Mouse (Mus musculus): ENCODE results near the gene Mlip. TPM values are rescaled to one million over a fixed set of nuclear protein-coding genes. Genes with fewer than 3 reads are reported as not detected.

The Mlip gene
- polyA plus RNA-seq, 1 experiment, result 0.43 TPM

DNA sequence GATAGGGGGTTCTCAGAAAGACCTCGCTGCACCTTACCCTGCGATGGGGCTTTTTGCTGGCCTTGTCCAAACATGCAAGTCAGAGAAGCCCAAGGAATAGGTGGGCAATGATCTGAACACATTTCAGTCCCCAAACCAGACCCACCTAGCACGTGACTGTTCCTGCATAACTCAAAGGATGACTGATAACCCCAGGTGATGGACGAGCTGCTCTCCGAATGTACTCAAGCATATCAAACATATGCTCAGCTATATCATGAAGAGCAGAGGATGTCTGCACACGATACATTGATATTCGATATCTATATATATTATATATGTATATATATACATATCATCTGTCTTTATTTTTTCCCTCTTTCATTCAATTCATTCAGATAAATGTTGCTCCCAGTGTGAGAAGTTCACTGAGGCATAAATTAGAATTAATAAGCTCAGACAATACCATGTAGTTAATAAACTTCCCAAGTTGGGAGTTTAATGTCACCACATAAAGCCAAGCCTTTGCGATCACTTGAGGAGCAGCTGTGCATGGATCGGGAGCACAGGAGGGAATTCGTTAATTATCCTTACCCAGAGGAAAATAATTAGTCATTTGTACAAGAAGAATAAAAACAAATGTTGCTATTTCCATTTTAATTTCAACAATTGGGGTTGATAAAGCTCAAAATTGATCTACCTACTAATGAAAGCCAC, 6.7 kb upstream of the Mlip start:
- WGBS, result 89% methylated on average over 10 of the region's 10 CpGs
- DNase-seq (ENCODE audit: low read depth, low spot score), result no peak

DNA sequence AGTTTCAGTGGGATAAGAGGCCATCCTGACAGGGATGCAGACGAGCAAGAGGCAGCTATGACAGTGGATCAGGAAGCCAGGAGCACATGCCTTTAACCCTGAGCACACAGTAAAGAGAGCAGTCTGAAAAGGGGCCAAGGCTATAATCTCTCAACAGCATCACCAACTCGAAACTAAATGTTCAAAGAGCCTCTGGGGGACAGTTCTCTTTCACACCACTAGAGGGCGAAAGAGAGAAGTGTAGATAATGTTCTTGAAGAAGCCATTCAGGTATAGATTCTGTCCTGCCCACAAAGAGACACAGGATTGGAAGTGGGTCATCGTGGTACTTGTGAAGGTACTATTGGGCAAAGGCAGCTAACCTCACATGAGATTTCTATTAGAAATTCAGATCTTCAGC, 1.2 kb upstream of the Mlip start:
- 84% methylated on average over 4 of the region's 4 CpGs for WGBS
- no peak for DNase-seq (ENCODE audit: low read depth, low spot score)

DNA sequence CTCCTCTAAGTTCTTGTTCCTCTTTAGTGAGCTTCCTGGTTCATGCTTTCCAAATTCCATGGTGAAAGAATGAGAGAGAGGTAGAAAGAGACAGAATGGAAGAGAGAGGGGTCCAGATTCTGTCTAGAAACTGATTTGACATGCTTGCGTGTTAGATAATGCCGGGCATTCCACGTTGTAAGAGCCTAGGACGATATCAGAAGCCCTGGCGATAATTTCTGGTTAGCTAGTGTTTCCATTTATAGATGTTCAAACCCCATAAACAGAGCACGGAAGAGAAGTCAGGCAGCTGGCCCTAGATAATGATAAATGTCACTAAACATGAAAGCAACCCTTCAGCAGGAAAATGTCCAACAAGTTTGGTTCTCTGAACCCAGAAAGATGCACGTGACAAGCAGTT, 5.1 kb downstream of the Mlip start:
- WGBS, result 30% methylated on average over 7 of the region's 7 CpGs

DNA sequence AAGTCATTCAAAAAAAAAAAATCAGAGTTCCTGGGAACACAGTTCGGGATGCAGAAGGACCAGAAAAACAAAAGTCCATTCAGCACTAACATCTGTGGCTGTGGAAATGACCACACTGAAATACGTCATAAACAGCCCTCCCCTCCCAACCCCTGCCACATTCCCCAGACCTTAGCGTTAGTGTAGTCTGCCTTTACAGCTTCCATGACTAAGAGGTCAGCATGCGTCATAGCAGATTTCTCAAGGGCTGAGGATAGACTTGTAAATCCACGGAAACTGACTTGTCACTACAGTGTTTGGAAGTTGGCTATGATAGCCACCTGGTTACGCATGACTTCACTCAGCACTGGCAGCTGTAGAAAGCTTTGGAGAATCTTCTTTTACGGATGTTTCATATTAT, 8.5 kb downstream of the Mlip start:
- 55% methylated on average over 7 of the region's 7 CpGs for WGBS
- no peak for DNase-seq (ENCODE audit: low read depth, low spot score)

More for the DNA sequence above, 5.1 kb downstream of the Mlip start:
- no peak for DNase-seq (ENCODE audit: low read depth, low spot score)

DNA sequence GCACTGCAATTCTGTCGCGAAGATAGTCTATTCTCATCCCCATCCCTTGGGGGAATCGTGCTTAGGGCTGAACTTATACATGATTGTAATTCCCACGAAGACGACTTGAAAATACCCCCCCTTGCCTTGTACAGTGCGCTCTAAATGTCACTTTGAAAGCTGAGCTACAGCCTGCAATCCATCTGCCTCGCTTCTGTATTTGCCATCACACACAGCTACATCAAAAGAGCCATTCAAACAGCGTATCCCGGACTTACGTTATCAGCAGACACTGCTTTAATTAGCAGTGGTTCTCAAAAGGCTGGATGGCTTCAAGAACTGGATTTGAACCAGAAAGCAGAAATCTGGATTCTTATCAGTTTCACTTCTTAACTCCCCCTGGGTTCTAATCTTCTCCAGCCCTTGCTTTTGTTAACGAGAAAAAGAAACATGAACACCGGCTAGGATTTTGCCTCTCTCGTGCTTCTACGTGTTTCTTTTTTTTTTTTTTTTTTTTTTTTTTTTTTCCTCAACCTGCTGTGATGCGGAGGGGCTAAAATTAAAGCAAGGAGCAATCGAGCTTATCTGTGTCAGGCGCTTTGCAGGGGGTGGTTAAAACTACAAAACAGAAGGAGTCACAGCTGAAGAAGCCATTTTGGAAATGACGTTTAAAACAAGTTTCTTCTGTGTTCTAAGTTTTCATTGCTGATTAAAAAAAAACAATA, 12.5 kb downstream of the Mlip start:
- 54% methylated on average over 18 of the region's 18 CpGs for WGBS
- no peak for DNase-seq (ENCODE audit: low read depth, low spot score)

DNA sequence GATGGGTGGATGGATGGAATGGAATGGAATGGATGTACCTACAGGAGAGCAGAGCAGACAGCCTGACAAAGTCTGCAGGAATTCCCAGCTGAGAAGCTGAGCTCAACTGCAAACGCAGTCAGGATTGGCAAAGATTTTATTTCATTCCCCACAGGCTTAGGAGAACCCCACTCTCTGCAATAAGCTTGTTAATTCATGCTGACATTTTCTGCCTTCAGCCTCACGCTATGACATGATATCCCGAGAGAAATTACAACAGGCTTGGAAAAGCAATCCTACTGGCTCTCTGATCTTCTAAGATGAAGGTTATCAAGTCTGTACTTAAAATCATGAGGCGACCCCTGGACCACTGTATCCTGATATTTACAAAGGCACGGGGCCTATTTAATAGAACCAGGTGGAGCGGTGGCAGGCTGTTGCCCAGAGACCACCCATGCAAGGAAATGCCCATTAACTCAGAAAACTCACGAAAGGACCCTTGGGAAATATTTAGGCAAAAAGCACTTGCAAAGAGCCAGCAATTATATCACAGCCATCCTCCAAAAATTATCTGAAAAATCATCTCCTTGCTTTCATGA, 13.1 kb downstream of the Mlip start:
- 74% methylated on average over 7 of the region's 7 CpGs for WGBS
- no peak for DNase-seq (ENCODE audit: low read depth, low spot score)

DNA sequence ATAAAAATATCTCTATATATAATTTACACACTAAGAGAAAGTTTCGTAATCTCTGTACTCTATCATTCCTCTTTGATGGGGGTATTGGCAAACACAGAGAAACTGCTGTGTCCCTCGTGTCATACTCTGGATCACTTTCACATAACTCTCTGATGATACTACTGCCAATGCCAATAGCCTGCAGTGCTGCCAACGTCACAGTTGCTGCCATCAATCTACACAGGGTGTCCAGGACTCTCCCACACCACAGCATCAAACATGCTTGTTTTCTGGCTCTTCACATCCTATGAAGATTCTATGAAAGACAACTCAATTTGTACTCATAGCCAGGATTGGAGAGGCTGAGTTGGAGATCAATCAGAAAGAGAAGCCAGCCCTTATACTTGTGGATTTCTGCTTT, 17.4 kb downstream of the Mlip start:
- 67% methylated on average over 3 of the region's 3 CpGs for WGBS
- DNase-seq (ENCODE audit: low read depth, low spot score), result no peak

DNA sequence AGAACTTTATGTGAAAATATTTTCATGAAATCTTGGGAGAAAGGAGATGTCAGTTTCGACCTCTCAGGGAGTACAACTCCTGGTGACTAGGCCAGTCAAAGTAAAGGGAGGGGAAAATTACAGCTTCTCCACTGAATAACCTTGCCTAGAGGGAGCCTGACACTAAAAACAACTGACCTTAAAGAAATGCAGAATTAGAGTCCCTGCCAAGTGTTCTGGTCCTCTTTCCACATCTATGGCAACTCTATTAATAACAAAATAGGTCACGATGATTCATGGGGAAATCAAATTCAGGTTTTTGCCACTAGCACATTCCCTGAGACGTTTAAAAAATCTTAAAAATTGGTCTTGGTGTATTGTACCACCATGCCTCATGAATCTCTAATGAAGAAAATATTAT, 34.4 kb downstream of the Mlip start:
- WGBS, result 86% methylated on average over 3 of the region's 3 CpGs

DNA sequence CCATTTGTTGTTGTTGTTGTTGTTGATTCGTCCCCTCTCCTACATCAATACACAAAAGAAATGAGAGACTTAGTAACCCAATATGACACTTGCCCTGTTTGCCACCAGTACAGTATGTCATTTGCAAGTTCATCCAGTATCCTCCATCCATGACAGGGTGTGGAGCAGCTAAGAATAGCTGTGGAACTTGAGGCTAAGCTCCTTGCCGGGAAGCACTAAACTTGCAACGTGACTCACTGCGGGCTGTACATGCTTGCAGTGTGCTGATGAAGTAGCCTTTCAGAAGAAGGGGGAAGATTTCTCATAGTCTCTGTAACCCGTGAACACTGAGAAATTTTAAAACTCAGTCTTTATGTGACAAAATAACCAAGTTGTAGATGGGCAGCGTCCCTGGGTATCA, 42.2 kb downstream of the Mlip start:
- no peak for DNase-seq (ENCODE audit: low read depth, low spot score)
- 77% methylated on average over 6 of the region's 6 CpGs for WGBS

More for the DNA sequence above, 34.4 kb downstream of the Mlip start:
- no peak for DNase-seq (ENCODE audit: low read depth, low spot score)

DNA sequence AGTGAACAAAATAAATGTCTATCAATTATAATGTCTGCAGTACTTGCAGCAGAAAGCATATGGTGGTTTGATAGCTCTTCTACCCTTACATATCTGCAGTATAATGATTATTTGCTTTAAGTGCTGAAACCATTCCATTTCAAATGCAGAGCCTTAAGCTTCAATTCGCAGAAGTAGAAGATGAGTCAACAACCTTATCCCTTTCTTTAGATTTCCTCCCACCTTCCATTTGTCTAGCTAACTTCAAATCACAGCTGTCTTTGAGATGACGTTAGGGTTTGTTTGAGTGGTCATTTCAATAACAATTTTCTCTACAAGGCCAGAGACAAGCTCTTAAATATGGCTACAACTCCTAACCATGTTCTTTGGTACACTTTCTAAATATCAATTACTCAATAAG, 47.4 kb downstream of the Mlip start:
- WGBS, result 76% methylated on average over 2 of the region's 2 CpGs
- DNase-seq (ENCODE audit: low read depth, low spot score), result no peak

DNA sequence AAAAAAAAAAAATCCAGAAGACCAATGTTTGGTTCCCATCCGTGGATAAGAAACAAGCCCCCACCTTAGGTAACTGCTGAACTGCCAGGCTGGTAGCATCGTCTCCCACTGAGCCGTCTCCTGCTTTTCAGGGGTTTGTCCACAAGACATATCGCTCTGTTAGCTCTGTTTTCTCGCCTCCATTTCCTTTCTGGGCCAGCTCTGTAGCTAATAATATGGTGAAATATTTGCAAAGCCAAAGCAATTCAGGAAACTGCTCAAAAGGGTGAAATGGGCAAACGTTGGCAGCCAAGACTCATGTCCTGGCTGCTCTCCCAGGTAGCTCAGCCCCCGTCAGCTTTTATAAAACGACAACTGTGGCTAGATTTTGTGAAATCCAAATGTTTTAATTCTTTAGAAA, 50.4 kb downstream of the Mlip start:
- DNase-seq (ENCODE audit: low read depth, low spot score), result no peak
- WGBS, result 77% methylated on average over 8 of the region's 8 CpGs

DNA sequence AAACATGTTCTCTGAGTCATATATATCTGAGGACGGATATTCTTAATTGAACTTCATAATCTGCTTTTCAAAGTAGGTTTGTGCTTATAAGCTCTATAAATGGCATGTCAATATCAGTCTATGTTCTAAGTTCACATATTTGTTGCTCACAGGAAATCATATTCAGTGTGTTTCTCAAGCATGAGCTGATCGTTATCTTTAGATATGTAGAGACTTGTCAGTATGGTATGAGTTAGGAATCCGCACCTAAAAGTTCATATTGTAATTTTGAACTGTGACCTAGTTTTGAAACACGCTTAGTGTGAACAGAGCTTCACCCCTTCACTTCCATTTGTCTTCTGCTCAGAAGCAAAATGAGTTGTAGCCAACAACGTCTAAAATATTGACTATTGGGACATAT, 64.8 kb downstream of the Mlip start:
- WGBS, result 92% methylated on average over 5 of the region's 5 CpGs
- no peak for DNase-seq (ENCODE audit: low read depth, low spot score)

DNA sequence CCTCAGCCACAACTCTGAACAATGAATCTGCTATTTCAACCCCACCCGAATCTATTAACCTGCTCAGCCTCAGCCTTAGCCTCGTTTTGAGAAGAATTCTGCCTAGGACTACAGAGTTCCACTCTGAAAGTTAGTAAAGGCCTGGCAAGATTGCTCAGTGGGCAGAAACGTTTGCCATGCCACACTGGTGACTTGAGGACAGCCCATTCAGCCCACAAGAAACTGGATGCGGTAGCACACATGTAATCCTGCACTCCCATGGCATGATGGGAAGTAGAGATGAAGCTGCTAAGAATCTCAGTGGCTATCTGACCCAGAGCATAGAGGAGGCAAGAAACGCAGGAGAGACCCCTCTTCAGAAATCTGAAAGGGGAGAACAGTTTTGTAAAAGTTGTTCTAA, 73.4 kb downstream of the Mlip start:
- DNase-seq (ENCODE audit: low read depth, low spot score), result no peak
- 68% methylated on average over 5 of the region's 5 CpGs for WGBS

DNA sequence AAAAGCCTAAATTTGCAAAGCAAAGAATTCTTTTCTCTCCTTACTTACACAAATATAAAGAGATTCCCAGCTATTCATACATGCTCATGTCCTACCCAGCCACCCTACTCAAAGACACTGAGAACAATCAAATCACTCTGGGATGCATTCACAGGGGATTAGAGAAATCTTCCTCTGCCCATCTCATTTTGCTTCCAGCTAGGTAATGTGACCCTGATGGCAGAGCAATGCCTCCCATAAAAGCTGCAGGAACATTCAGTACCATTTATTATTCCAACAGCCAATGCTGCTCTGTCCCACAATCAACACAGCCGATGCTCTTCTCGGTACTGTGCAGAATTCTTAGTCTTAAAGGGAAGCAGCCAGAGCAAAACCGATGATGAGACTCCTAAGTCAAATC, 74.7 kb downstream of the Mlip start:
- WGBS, result 44% methylated on average over 3 of the region's 3 CpGs
- DNase-seq (ENCODE audit: low read depth, low spot score), result no peak

DNA sequence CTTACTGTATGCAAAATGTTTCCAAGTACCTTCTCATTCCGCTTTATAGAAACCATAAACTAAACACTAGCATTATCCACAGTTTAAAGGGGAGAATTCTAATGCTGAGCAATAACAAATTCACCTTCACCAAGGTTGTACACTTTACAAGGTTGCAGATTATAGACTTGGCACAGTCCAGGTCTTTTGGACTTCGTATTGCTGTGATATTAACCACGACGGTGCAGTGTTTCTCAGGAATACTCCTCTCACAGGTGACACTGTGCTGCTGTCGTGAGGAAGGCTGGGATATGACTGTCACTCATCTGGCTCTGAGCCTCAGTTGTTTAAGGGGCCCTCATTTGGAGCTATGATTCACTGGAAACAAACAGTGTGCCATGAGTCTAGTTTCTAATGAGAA, 75.5 kb downstream of the Mlip start:
- no peak for DNase-seq (ENCODE audit: low read depth, low spot score)
- WGBS, result 28% methylated on average over 5 of the region's 5 CpGs

DNA sequence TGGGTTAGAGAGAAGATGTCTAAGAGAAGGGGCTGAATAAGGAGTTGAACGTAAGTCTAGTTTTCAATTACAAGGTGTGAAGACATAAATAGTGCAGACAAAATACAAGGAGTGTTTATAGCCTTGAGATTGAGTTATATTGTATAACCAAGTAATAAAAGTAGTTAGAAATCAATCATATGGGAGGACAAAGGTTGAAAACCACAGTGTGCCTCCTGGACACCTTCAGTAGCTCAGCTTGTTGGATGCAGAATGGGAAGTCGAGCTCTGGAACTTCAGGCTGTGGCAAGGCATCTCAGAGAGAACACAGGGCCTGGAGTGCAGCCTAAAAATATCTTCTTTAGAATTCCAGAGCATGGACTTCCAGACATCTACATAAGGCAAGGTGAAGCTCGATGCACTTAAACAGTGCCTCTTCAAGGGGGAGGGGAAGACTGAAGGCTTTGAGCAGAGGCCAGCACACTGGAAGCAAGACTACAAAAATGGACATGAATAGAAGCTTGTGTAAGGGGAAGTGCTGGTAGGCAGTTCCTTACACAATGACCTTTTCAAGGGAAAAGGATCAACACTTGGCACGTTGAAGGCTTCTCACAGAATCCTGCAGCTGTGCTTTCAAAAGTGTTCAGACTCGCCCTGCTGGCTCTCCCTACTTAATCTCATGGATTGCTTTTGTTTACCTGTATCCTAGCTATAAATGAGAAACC, 76.2 kb downstream of the Mlip start:
- 14% methylated on average over 5 of the region's 5 CpGs for WGBS
- no peak for DNase-seq (ENCODE audit: low read depth, low spot score)

DNA sequence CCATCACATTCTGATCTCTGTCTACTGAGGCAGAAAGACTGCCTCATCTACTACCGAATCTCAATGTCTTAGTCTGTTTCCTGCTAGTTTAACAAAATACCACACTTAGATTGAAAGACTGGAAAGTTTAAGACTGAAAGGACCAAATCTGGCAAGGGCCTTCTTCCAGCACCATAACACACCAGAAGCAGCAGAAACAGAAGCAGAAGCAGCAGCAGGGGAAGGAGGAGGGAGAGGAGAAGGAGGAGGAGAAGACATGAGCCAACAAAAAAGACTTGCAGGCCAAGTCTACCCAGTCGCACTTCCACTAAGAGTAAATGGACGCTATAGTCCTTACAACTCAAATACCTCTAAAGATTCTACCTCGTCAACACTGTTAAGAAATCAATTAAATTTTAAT, 80.0 kb downstream of the Mlip start:
- no peak for DNase-seq (ENCODE audit: low read depth, low spot score)
- WGBS, result 88% methylated on average over 4 of the region's 4 CpGs

DNA sequence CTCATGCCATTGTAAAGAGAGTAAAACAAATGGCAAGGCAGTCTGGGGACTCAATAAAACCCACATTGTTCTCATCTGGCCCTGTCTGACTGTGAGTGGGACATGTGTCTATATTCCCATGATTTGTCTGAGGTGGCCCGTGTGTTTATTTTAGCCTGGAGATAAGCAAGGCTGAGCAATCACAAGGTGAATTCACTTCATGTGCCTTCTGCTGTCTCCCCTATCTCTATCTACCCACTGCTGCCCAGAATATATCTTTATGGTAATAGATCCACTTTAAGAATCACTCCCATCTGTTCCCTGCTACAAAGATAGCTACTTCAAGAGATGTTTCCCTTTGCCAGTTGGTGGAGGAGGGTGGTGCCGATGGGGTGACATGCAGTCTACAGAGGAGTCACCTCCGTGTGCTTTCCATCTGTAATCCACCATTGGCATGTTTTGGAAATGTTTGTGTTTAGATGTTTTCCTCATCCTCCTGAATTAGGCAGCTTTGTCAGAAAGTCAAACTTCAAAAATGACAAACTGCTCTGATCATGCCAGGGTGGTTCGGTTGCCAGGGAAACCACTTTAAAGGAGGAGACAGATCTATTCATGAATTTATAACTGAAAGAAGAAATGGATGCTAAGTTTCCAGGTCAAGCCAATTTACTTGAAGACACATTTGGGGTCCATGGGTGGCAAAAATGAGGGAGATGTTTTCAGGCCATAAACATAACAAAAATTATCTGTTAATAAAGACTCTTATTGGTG, 87.3 kb downstream of the Mlip start:
- DNase-seq (ENCODE audit: low read depth, low spot score), result no peak
- WGBS, result 71% methylated on average over 4 of the region's 4 CpGs

DNA sequence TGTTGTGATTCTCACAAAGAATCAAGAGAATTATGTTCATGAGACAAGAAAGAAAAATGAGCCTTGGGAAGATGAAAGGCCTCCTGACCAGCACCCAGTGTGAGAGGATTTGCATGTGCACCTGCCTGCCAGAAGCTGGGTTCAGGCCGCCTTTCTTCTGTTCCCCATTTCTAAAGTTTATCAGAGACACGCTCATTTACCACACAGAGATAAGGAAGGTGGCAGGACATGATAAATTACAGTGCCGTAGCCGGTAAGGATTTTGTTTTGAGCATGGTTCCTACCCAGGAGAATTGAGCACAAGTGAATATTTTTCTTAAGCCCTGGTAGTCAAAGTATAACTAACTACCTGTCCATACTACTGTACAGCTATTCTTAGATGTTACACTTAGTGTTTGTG, 93.7 kb downstream of the Mlip start:
- no peak for DNase-seq (ENCODE audit: low read depth, low spot score)
- 50% methylated on average over 4 of the region's 4 CpGs for WGBS

DNA sequence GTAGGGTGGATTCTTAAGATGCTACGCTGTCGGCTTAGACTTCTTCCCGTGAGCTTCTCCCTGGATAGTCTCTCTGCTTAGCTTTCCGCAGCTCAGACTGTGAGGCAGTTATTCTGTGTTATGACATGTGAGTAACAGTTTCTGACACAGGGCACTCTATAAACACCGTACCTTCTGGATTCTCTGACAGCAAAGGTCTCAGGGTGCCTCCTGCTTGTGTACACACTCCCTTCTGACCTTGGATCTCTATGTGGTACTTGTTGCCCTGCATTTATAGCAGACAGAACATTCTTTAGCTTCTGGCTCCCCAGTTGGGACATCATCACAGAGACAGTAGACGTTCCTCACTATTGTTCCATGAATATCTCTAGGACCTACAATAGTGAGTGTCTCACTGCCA, 94.5 kb downstream of the Mlip start:
- WGBS, result 39% methylated on average over 6 of the region's 6 CpGs
- DNase-seq (ENCODE audit: low read depth, low spot score), result no peak

All from large intestine, adult 2 months (tissue).